Mouse (Mus musculus): ENCODE results near the gene Foxn2. TPM values are rescaled to one million over a fixed set of nuclear protein-coding genes. Genes with fewer than 3 reads are reported as not detected.
"Not testable (repeated sequence)": the region's sequence is repeated elsewhere in the genome, so short reads cannot be mapped to it uniquely, and the experiment has no call there.

Foxn2 gene
- polyA plus RNA-seq, 1 experiment: 4.9 TPM

- H3K27me3 ChIP-seq (ENCODE audit: control insufficient read depth, insufficient read depth, insufficient read length): no peaks in the 10 kb centered on the region
- TF ChIP-seq MYOD1 (IDR thresholded peaks at IDR 0.05; ENCODE audit: control insufficient read depth, insufficient read length, low read depth): no peak
- TF ChIP-seq MYOG (IDR thresholded peaks at IDR 0.05; ENCODE audit: control insufficient read depth, extremely low read depth, insufficient read length): no peak
- peak; percentile 35 for TF ChIP-seq USF1 (IDR thresholded peaks at IDR 0.05; ENCODE audit: low read depth)
- H3K79me2 ChIP-seq (ENCODE audit: control insufficient read depth, insufficient read depth): no peaks in the 10 kb centered on the region
- no peak overlapping the region for H3K4me3 ChIP-seq (ENCODE audit: insufficient read depth, poor library complexity, severe bottlenecking)
- H3ac ChIP-seq (ENCODE audit: control insufficient read depth, insufficient read length, low read depth): no peak overlapping the region
- no peaks in the 10 kb centered on the region for H3K79me3 ChIP-seq (ENCODE audit: low read depth)
- H3K36me3 ChIP-seq (ENCODE audit: control insufficient read depth, insufficient read depth): no peaks in the 10 kb centered on the region
Measured at GRCm38 (mm10) chr17:88431987-88432386, 8.5 kb upstream of the Foxn2 start.

DNA sequence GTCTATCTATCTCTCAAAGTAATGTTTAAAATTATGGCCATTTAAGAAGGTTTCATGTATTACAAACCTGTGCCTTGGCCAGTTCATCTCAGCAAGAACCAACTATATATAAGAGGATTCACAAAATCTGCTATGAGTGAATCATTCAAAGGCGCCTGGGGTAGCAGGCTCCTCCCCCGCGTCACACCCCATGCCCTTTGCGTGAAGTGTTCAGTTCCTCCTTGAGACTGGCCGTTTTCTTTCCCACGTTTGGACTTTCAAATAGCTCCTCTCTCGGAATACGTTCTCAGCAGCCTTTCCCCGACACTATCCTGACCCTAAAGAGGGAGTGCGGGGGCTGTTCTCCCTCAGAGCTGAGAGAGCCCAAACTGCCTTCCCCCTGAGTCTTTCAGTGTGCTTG is 5.2 kb upstream of the Foxn2 start:
- Histone ChIP-seq H3K79me3 (ENCODE audit: low read depth) (no peaks in the 10 kb centered on the region), H3K27me3 (ENCODE audit: control insufficient read depth, insufficient read depth, insufficient read length) (no peaks in the 10 kb centered on the region), H3K36me3 (ENCODE audit: control insufficient read depth, insufficient read depth) (no peaks in the 10 kb centered on the region), H3ac (ENCODE audit: control insufficient read depth, insufficient read length, low read depth) (no peak overlapping the region), H3K4me3 (ENCODE audit: insufficient read depth, poor library complexity, severe bottlenecking) (no peak overlapping the region), H3K79me2 (ENCODE audit: control insufficient read depth, insufficient read depth) (no peaks in the 10 kb centered on the region)
- TF ChIP-seq FOSL1 (IDR thresholded peaks at IDR 0.05; ENCODE audit: insufficient read depth, low read length, poor library complexity, severe bottlenecking) (no peak), MYOG (IDR thresholded peaks at IDR 0.05; ENCODE audit: control insufficient read depth, extremely low read depth, insufficient read length) (no peak), USF1 (IDR thresholded peaks at IDR 0.05; ENCODE audit: low read depth) (no peak), CEBPB (IDR thresholded peaks at IDR 0.05; ENCODE audit: low read depth) (no peak), CTCF (IDR thresholded peaks at IDR 0.05; ENCODE audit: control insufficient read depth, insufficient read depth, insufficient read length) (no peak), MAX (IDR thresholded peaks at IDR 0.05) (no peak), MYOD1 (IDR thresholded peaks at IDR 0.05; ENCODE audit: control insufficient read depth, insufficient read length, low read depth) (no peak)

DNA sequence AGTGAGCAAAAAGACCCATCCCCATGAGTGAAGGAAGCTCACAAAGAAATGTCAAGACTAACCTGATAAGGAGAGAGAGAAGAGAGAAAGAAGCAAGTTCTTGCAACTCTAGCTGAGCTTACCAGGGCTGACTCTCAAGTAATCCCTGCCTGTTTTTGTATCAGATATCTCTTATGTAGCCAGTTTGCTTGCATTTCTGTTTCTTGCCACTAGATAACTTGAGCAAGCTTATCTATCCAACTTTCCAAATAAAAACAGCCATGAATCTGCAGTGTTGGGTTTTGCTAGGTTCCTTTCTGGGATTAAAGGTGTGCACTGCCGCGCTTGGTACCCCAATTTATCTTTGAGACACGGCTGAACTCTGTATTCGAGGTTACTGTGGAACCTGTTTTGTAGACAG is 4.2 kb upstream of the Foxn2 start:
- Histone ChIP-seq H3K79me3 (ENCODE audit: low read depth) (no peaks in the 10 kb centered on the region), H3K36me3 (ENCODE audit: control insufficient read depth, insufficient read depth) (no peaks in the 10 kb centered on the region), H3K79me2 (ENCODE audit: control insufficient read depth, insufficient read depth) (peaks cover 6% of the 10 kb centered on the region), H3K27me3 (ENCODE audit: control insufficient read depth, insufficient read depth, insufficient read length) (no peaks in the 10 kb centered on the region), H3ac (ENCODE audit: control insufficient read depth, insufficient read length, low read depth) (no peak overlapping the region), H3K4me3 (ENCODE audit: insufficient read depth, poor library complexity, severe bottlenecking) (no peak overlapping the region)
- no peak for TF ChIP-seq MAX (IDR thresholded peaks at IDR 0.05)
- no peak for TF ChIP-seq USF1 (IDR thresholded peaks at IDR 0.05; ENCODE audit: low read depth)
- no peak for TF ChIP-seq CTCF (IDR thresholded peaks at IDR 0.05; ENCODE audit: control insufficient read depth, insufficient read depth, insufficient read length)

GRCm38 (mm10) chr17:88436749-88437148 is 3.8 kb upstream of the Foxn2 start:
- not testable (repeated sequence) for H3K27me3 ChIP-seq (ENCODE audit: control insufficient read depth, insufficient read depth, insufficient read length); H3K79me3 ChIP-seq (ENCODE audit: low read depth); H3K36me3 ChIP-seq (ENCODE audit: control insufficient read depth, insufficient read depth); H3K4me3 ChIP-seq (ENCODE audit: insufficient read depth, poor library complexity, severe bottlenecking); H3ac ChIP-seq (ENCODE audit: control insufficient read depth, insufficient read length, low read depth)
- peaks cover 11% of the 10 kb centered on the region for H3K79me2 ChIP-seq (ENCODE audit: control insufficient read depth, insufficient read depth)

- no peak overlapping the region for H3ac ChIP-seq (ENCODE audit: control insufficient read depth, insufficient read length, low read depth)
- H3K27me3 ChIP-seq (ENCODE audit: control insufficient read depth, insufficient read depth, insufficient read length): no peaks in the 10 kb centered on the region
- peaks cover 9% of the 10 kb centered on the region for H3K79me3 ChIP-seq (ENCODE audit: low read depth)
- TF ChIP-seq CTCF (IDR thresholded peaks at IDR 0.05; ENCODE audit: control insufficient read depth, insufficient read depth, insufficient read length) (no peak), MAX (IDR thresholded peaks at IDR 0.05) (no peak), USF1 (IDR thresholded peaks at IDR 0.05; ENCODE audit: low read depth) (no peak), MYOG (IDR thresholded peaks at IDR 0.05; ENCODE audit: control insufficient read depth, extremely low read depth, insufficient read length) (no peak), MYOD1 (IDR thresholded peaks at IDR 0.05; ENCODE audit: control insufficient read depth, insufficient read length, low read depth) (no peak), FOSL1 (IDR thresholded peaks at IDR 0.05; ENCODE audit: insufficient read depth, low read length, poor library complexity, severe bottlenecking) (no peak), CEBPB (IDR thresholded peaks at IDR 0.05; ENCODE audit: low read depth) (no peak)
- no peak overlapping the region for H3K4me3 ChIP-seq (ENCODE audit: insufficient read depth, poor library complexity, severe bottlenecking)
- H3K36me3 ChIP-seq (ENCODE audit: control insufficient read depth, insufficient read depth): no peaks in the 10 kb centered on the region
- H3K79me2 ChIP-seq (ENCODE audit: control insufficient read depth, insufficient read depth): peaks cover 17% of the 10 kb centered on the region
Measured at GRCm38 (mm10) chr17:88437391-88437790, 3.1 kb upstream of the Foxn2 start.

GRCm38 (mm10) chr17:88439536-88440050 is 918 bp upstream of the Foxn2 start:
- no peak for TF ChIP-seq MYOG (IDR thresholded peaks at IDR 0.05; ENCODE audit: control insufficient read depth, extremely low read depth, insufficient read length)
- no peak for TF ChIP-seq FOSL1 (IDR thresholded peaks at IDR 0.05; ENCODE audit: insufficient read depth, low read length, poor library complexity, severe bottlenecking)
- peaks cover 31% of the 10 kb centered on the region for H3K79me3 ChIP-seq (ENCODE audit: low read depth)
- H3ac ChIP-seq (ENCODE audit: control insufficient read depth, insufficient read length, low read depth): no peak overlapping the region
- H3K36me3 ChIP-seq (ENCODE audit: control insufficient read depth, insufficient read depth): no peaks in the 10 kb centered on the region
- no peak overlapping the region for H3K4me3 ChIP-seq (ENCODE audit: insufficient read depth, poor library complexity, severe bottlenecking)
- H3K27me3 ChIP-seq (ENCODE audit: control insufficient read depth, insufficient read depth, insufficient read length): no peaks in the 10 kb centered on the region
- H3K79me2 ChIP-seq (ENCODE audit: control insufficient read depth, insufficient read depth): peaks cover 39% of the 10 kb centered on the region
